Mouse (Mus musculus): ENCODE results near the gene Pced1b.

The Pced1b gene

DNA sequence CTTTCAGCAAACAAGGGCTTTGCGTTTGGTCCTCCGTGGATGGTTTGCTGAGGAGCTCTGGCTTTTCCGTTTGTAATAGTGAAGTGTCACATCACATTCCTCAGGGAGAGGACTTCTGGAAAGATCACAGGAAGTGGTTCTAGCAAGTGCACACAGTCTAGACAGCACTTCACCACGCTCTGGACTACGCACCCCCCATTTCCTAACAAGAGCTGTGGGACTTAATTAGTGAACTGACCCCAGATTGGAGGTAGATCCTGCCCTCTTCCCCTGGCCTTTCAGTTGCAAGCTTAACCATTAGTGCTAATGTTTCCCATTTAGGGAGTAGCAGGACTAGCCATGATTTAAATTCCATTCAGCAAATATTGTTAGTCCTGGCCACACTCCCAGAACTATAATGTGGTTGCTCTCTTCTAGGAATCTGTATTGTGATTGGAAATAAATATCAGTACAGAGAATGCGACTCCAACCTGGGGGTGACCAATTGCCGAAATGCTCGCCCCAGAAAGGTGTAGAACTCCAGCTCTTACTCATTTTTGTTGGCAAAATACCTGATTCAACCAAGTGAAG, 10.4 kb downstream of the Pced1b start:
- DNase-seq (ENCODE audit: low spot score in 2 of 2) = no peak

DNA sequence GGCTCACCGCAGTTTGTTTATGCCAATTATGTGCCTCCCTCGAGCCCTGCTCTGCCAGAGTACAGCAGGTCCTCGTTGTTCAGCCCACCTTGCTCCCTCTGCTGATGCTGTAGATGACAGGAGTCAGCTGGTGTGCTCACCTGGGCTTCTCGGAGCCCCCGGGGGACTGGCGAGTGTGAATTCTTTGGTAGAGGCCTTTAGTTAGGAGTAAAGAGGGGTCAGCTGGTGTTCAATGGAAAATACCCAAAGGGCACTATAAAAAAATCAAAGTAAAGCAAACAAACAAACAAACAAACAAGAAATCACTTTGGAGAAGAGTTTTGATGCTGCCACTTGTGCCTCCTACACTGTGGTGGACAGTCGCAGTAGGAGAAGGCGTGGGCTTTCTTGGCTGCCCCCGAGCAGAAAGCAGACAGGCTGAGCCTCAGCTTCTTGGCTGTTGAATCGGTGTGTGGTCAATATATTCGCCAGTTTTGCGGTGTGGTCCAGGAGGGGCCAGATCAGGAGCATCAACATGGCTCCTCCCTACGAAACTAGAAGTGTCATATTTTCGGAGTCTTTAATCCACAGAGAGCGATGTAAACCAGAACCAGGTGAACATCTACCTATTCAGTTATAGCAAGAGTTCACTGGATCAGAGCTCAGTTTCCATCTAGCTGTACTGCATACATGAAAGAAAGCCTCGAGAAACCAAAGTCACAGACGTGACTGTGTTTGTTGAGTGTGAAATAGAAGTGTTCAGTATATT, 11.8 kb downstream of the Pced1b start:
- no peak for DNase-seq (ENCODE audit: low spot score in 2 of 2)

DNA sequence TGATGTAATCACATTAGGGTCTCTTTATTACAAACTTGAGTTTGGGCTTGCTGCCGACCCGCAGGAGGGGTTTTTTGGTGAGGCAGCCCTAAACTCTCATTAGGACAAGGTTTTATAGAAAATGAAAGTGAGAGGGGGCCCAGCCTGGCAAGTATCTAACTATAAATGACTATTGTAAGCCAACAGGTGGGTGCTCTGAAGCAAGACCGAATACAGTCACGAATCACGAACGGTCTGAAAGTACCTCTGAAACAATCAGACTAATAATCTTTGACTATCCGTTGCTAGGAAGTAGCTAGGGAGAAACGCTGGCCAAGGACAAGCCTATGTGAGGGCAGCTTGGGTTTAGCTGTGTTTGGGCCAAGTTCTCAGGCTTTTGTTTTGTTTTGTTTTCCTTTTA, 12.4 kb downstream of the Pced1b start:
- DNase-seq (ENCODE audit: low spot score in 2 of 2) = no peak

DNA sequence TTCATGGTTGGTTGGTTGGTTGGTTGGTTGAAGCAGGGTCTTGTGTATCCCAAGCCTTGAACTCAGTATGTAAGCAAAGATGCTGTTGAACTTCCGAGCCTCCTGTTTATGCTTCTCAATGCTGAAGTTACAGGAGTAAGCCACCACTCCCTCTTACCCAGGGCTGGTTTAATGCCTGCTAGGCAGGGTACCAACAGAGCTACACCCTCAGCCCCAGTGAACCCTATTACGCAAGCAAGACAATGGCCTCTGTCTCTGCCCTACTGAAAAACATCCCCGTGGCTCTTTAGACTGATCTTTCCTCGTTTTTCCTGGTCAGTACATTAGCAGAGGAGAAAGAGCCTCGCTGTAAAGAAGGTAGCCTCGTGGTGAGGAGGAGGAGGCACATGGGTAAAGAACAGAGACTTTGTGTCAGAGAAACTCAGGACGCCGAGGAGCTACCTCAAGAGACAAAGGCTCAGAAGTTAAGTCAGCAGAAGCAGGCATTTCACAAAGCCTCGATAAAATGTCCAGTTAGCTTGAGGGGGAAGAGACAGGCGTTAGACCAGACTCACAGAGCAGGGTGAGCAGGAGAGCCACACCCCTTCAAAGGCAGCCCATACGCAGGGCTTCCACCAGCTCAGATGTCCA, 13.2 kb downstream of the Pced1b start:
- no peak for DNase-seq (ENCODE audit: low spot score in 2 of 2)

DNA sequence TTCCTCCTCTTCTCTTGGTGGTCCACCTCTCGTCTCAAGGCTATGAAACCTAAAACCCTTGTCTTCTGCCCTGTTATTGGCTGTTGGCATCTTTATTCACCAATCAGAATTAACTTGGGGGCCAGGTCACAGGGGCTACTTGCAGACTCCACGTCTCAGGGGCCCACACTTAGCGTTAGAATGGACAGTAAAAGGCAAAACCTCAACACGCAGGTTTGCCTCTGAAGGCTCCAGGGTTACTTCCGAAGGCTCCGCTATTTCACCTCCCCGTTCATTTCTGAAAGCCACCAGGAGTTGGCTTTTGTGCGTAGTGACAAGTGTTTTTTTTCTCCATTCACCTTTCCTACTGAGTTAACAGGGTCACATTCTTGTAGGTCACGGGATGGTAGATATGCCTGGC, 15.3 kb downstream of the Pced1b start:
- no peak for DNase-seq (ENCODE audit: low spot score in 2 of 2)

DNA sequence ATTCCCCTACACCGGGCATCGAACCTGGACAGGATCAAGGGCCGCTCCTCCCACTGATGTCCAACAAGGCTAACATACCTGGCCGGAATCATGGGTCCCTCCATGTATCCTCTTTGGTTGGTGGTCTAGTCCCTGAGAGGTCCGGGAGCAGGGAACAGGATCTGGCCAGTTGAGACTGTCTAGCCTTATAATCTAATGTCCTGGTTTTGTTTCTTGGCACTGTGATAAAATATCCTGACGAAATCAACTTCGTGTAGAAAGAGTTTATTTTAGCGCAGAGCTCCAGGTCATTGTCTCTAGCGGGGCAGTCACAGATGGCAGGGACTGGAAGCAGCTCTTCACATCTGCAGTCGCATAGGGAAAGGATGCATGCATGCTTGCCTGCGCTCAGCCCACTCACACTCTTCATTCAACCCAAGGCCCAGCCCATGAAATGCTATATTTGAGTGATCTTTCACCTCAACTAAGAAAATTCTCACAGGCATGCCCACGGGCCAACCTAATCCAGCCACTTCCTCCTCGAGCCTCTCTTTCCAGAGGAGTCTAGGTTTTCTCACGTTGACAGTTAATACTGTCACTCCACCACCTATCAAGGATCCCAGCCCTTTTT, 19.4 kb downstream of the Pced1b start:
- no peak for DNase-seq (ENCODE audit: low spot score in 2 of 2)

DNA sequence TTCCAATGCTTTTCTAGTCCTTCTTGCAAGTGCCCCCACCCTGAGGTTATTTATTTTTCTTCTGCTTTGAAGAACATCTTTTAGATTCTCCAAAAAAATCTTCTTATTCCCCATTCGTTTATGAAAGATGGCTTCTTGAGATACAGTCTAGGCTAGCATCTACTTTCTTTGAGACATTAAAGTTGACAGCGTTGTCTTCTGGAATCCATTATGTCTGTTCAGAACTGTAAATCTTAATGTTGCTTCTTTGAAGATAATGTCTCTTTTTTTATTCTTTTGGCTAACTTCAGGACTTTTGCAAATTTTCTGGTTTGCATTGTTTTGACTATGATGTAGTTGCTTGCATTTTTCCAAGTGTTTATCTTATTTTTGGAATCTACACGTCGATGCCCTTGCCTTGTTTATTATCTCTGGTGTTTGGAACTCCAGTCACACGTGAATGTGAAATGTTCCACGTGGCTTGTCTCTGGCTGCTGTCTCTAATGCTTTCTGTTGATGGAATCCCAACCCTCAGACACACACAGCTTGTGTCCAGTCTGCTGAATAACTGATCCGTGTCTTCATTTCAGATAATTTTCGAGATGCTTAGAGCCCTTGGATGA, 20.3 kb downstream of the Pced1b start:
- no peak for DNase-seq (ENCODE audit: low spot score in 2 of 2)

DNA sequence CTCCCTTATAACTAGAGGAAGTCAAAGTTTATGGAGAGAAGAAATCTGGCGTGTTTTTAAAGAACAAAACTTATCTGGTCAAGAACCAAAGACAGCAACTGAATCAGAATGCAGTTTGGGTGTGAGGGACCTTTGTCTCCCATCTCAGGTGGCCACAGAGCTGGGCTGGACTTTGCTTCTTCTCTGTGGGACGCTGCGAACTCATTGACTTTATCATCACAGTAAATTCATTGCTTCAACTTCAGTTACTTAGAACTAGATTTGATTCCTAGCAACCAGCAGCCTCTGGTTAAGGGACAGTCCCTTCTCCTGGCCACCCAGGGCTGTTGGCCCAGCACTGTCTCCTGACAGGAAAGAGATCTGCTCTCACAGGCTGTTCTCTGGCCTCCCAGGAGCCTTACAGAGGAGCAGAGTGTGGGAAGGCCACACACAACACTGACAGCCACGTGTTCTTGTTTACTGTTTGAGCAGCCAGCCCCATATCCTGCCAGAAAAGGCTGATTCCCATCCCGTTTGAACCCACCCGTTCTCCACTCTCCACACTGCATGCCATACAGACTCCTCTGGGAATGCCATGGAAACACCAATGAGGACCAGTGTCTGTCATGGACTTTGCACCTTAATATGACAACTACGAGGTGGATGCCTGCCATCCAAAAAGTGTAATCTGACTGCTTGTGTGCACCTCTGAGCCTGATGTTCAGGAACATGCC, 25.2 kb downstream of the Pced1b start:
- DNase-seq (ENCODE audit: low spot score in 2 of 2) = no peak

DNA sequence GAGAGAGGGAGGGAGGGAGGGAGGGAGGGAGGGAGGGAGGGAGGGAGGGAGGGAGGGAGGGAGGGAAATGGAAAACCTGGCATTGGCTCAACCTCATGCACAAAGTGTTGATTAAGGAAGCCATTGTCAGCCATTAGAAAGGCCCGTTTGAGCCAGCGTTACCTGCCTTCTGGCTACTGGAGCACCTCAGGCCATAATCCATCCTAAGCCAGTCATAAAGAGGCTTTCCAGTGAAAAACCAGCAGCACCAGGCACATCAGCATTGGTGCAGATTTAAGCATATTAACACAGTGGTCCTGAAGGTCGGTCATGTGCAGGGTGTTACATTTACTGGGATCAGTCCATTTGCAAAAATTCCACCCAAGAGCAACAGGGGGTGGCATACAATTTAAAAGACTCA, 25.9 kb downstream of the Pced1b start:
- no peak for DNase-seq (ENCODE audit: low spot score in 2 of 2)

DNA sequence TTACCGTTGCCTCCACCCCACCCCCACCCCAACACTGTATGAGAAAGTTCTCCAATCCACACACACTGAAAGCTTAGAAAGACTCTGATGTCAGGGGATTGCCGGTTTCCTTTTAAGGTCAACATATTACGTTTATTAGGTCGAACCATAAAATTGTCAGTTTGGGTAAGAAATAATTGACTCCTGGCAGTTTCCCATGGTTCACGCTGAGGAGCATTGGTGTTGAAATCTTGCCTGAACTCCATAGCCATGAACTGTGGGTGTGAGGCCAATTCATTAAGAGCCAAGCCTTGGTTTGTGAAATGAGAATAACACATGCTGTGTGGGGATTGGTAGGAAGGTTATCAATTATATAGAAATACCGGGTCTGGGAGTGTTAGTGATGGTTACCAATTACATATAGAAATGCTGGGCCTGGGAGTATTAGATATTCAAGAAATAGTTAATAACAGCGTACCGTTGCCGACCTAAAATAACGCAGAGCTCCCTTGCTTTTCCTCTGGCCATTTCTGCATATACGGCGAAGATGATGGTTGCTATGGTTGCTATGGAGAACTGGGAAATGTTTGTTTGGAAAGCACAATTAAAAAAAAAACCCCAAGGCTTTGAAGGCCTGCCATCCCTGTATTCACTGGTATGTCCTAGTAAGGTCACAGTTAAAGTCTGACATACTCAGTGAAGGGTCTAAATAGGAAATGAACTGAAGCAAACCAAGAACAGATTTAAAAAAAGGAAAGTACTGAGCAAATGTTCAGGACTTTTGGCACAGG, 28.9 kb downstream of the Pced1b start:
- DNase-seq (ENCODE audit: low spot score in 2 of 2) = no peak

DNA sequence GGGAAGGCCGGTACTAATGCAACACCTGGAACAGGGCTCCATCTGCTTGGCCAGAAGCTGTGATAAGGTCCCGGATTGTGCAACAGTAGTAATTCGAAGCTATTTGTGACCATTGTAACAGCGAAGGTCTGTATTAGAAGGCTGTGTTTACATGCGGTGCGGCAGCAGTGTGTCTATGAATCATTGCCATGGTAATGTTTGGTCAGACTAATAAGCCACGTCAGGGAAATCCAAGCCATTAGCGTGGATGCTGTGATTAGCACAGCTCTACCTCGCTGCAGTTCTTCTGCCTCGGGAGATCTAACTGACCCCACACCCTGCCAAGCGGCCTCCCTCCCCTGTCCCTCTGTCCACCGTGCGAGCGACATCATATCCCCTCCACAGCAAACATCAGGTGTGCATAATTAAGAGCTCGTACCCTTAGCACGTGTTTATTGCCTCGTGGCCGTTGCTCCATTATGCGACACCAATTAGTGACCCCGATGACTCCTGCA, 29.8 kb downstream of the Pced1b start:
- DNase-seq (ENCODE audit: low spot score in 2 of 2) = no peak

DNA sequence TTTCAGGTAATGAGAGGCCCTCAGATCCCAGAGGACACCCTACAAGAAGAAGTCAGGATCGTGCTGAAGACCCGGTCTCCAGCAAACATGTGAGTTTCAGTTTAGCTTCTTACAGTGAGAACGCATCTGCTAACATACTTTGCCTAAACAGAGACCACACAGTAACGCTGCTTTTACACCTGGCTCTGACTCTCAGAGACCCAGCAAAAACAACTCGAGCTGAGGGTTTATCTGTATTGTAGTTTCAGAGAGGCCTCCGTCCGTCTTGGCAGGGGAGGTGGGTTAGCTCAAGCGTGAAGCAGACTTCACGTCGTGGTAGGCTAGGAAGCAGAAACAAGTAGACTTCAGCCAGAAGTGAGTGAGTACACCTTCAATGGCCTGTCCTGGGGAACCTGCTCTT, 30.4 kb downstream of the Pced1b start:
- DNase-seq (ENCODE audit: low spot score in 2 of 2) = no peak

DNA sequence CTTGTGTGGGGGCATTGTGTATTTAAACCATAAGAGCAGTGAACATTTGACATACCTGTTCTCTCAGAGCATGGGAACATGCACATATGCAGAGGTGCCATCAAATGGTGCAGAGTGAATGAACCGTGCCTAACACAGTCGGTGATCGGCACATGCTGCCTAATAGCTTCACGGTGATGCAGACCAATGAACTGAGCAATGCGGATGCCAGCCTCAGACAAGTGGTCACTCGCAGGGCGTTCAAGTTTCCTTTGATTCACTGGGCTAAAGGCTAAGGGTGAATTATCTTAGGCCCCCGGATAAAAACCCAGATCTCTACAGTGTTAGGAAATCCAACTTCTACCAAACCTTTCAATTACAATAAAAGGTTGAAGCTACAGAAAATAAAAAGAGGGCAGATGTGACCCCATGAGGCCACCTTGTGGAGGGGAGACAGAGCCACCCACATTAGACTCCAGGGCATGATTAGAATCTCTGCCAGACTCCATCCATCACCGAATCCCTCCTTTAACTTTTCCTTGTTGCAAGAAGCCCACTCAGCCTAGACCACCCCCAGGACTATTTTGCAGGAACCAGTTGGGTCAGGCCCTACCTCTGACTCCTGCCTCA, 31.5 kb downstream of the Pced1b start:
- DNase-seq (ENCODE audit: low spot score in 2 of 2) = no peak

DNA sequence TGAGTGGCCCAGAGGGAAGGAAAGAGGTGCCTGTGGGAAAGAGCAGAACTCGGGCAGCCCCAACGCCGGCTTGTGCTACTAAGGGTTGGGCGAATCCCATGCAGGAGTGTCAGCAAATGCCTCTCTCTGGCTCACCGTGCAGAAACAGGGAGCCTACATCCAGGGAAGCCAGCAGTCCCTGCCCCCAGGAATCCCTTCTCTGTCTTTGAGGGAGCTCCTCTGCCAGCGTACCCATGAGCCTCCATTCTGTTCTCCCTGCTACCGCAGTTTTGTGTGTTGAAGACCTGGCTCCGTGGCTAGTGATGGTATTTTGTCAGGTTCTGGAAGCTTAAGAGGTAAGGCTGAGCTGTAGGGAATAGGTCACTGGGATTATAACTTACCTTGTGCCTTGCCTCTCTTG, 33.2 kb downstream of the Pced1b start:
- no peak for DNase-seq (ENCODE audit: low spot score in 2 of 2)

DNA sequence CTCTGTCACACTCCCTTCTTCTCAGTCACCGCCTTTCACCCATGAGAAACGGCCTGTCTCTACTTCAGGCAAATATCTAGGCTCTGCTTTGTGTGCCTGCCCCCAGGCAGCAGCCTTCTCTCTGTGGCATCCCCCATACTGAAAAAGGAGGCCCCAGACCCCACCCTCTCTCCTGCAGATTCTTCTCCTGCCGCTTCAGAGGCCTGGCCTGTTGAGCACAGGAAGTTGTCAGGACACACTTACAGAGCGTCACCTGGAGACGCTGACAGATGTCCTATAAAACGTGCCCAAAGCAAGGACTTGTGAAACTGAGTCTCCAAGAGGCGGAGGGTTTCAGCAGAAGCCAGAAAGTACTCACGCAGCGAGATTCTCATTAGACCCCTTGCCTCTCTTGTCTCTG, 33.9 kb downstream of the Pced1b start:
- no peak for DNase-seq (ENCODE audit: low spot score in 2 of 2)

DNA sequence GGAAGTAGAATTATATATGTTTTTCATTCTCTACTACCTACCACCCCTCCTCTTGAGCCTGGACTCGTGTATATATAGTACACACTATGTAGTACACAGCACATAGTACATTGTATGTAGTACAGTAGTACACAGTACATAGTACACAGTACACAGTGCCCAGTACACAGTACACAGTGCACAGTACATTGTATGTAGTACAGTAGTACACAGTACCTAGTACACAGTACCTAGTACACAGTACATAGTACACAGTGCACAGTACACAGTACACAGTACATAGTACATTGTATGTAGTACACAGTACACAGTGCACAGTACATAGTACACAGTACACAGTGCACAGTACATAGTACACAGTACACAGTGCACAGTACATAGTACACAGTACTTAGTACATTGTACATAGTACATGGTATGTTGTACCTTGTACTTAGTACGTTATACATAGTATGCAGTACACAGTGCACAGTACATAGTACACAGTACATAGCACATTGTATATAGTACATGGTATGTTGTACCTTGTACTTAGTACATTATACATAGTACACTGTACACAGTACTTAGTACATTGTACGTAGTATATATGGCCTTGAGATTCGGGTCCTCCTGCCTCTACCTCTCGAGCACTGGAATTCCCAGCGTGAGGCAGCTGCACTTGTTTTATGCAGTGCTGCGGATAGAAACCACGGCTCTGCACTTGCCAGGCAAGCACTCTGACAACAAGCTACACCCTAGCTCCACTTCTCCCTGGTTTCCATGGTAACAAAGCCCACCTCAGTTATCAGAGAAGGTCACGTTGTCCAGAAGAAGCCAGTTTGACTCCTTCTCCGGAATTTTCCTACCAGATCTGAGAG, 35.0 kb downstream of the Pced1b start:
- DNase-seq (ENCODE audit: low spot score in 2 of 2) = no peak

DNA sequence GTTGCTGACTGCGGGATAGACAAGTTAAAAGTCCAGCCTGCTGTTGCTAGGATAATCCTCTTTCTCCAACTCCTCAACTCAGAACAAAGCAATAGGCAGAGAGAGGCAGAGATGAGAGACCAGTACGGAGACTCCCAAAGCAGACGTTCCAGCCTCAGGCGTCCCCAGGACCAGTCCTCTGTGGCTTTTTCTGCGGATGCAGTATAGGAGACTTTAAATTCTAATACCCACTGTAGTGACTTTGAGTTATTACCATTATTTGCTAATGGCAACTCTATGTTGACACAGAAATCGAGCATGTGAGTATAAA, 35.6 kb downstream of the Pced1b start:
- DNase-seq (ENCODE audit: low spot score in 2 of 2) = no peak

DNA sequence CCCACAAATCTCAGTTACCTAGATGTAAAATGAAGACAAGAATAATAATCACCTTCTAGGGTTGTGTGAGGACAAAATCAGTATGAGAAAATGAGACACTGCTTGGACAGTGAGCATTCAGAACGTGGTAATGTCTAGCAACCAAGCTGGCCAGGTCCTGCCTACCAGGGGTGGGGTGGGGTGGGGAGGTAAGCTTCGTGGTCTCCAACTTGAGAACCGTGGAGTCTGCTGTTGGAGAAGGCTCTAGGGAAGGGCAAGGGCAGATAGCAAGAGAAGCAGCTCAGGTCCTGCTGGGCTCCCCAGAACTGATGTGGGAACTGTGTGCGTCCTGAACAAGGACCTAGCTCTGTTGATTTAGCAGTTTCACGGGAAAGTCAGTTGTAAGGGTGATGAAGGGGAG, 37.3 kb downstream of the Pced1b start:
- no peak for DNase-seq (ENCODE audit: low spot score in 2 of 2)

DNA sequence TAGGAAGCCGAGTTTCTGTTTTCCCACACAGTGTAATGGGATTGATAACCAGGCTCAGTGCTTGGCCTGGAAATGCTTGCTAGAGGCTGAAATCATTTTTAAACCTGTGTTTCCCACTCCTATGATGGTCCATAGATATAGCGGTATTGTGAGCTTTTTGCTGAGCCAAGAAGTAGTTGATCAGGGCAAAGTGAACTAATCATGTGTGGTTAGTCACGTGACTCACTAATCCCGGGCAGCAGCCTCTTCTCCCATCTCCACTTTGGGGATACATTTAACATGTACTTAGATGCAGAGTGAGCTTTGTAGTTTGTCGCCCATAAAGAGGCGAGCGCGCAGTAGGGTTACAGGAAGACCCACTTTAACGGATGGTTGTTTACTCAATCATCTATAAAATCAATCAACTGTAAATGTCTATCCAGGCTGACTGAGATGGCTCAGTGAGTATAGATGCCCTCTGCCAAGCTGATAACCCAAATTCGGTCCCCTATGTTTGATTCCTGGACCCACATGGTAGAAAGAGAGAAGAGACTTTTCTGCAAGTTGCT, 38.8 kb downstream of the Pced1b start:
- DNase-seq (ENCODE audit: low spot score in 2 of 2) = no peak

Measured in urinary bladder, postnatal 4 days (tissue).